Mouse (Mus musculus) lung, embryonic 16.5 days (tissue): ENCODE results near the gene Lrrc10. TPM values are rescaled to one million over a fixed set of nuclear protein-coding genes. Genes with fewer than 3 reads are reported as not detected.

Experiments
- ATAC-seq: fragments of 200-750 bp; cut with Nextera tagmentation; 2 replicates; pipeline ENCODE4 v1.8.0; 2017; ENCODE audit warnings: low read depth, mild to moderate bottlenecking, moderate library complexity
- H3K27ac ChIP-seq: fragments of 300-500 bp; sonication (generic); 2 replicates; pipeline ENCODE4 v1.5.1; 2014; ENCODE audit warnings: mild to moderate bottlenecking, control low read depth, low read length
- H3K27me3 ChIP-seq: fragments of 300-500 bp; sonication (generic); 2 replicates; pipeline ENCODE4 v1.6.1; 2014; ENCODE audit warnings: low read depth, low read length, mixed read lengths; ENCODE audit not compliant: control insufficient read depth, insufficient read depth
- H3K36me3 ChIP-seq: fragments of 300-500 bp; sonication (generic); 2 replicates; pipeline ENCODE4 v1.6.1; 2014; ENCODE audit warnings: low read length; ENCODE audit not compliant: control insufficient read depth, insufficient read depth
- H3K4me1 ChIP-seq: fragments of 300-500 bp; sonication (generic); replicated peaks from 2 replicates; pipeline ENCODE4 v1.6.1; 2014; ENCODE audit warnings: low read length, mixed read lengths; ENCODE audit not compliant: control insufficient read depth, insufficient read depth
- H3K4me2 ChIP-seq: fragments of 300-500 bp; sonication (generic); 2 replicates; pipeline ENCODE4 v1.6.1; 2014; ENCODE audit warnings: low read depth, low read length, control low read depth
- H3K4me3 ChIP-seq: fragments of 300-500 bp; sonication (generic); 2 replicates; pipeline ENCODE4 v1.5.1; 2014; ENCODE audit warnings: mild to moderate bottlenecking, low read length, control low read depth
- H3K9ac ChIP-seq: fragments of 300-500 bp; sonication (generic); 2 replicates; pipeline ENCODE4 v1.6.1; 2014; ENCODE audit warnings: low read length, control low read depth
- H3K9me3 ChIP-seq: fragments of 300-500 bp; sonication (generic); 2 replicates; pipeline ENCODE4 v1.6.1; 2016; ENCODE audit warnings: low read length; ENCODE audit not compliant: control insufficient read depth
- WGBS: fragments of 180-500 bp; shearing (Covaris S2); extraction: QIAGEN DNeasy Blood & Tissue Kit; methylation state at CpG from one replicate; pipeline ENCODE4 v1.1.7; 2014; 5-methylcytosine and 5-hydroxymethylcytosine counted together
- polyA plus RNA-seq: library from polyadenylated mRNA; unstranded; fragments of >200 nt; fragmentation: Nextera tagmentation; extraction: Ambion mirVana; gene quantifications from 2 replicates; pipeline ENCODE4 v1.2.1, GENCODE M21; 2015

The Lrrc10 gene
- 0.49 and 0.65 TPM in 2 replicates for polyA plus RNA-seq

GRCm38 (mm10) chr10:117045175-117046056 is at the start of gene Lrrc10:
TSS of gene Lrrc10 (plus strand) at chr10:117045341.
- Histone ChIP-seq H3K4me1 (peaks cover 17% of the 10 kb centered on the region; the same call in 1 of the 2 replicates), H3K4me2 (peak within 1 kb of the TSS; percentile 44), H3K9ac (peak within 1 kb of the TSS; percentile 43), H3K4me3 (peak within 1 kb of the TSS; percentile 12; the same call in 1 of the 2 replicates), H3K9me3 (no peaks in the 10 kb centered on the region), H3K36me3 (peaks cover 11% of the 10 kb centered on the region), H3K27me3 (no peaks in the 10 kb centered on the region), H3K27ac (no peak within 1 kb of the TSS)
- ATAC-seq: peak; percentile 36; the same call in 1 of the 2 replicates
- WGBS: 25% methylated on average over 40 of the region's 40 CpGs

GRCm38 (mm10) chr10:116995584-116996235 is 49.4 kb upstream of the Lrrc10 start:
- no peaks in the 10 kb centered on the region for H3K36me3 ChIP-seq
- H3K4me2 ChIP-seq: no peak overlapping the region
- H3K9me3 ChIP-seq: no peaks in the 10 kb centered on the region
- WGBS: 49% methylated on average over 6 of the region's 6 CpGs
- no peaks in the 10 kb centered on the region for H3K27me3 ChIP-seq
- peaks cover 4% of the 10 kb centered on the region; the same call in 1 of the 2 replicates for H3K4me1 ChIP-seq
- no peak for ATAC-seq
- H3K4me3 ChIP-seq: no peak overlapping the region
- no peak overlapping the region for H3K9ac ChIP-seq
- H3K27ac ChIP-seq: no peak overlapping the region

- 45% methylated on average over 6 of the region's 6 CpGs for WGBS
- ATAC-seq: peak; percentile 64
- Histone ChIP-seq H3K36me3 (no peaks in the 10 kb centered on the region), H3K27me3 (no peaks in the 10 kb centered on the region), H3K4me2 (no peak overlapping the region), H3K27ac (no peak overlapping the region), H3K9ac (no peak overlapping the region), H3K4me1 (peaks cover 4% of the 10 kb centered on the region; the same call in 1 of the 2 replicates), H3K9me3 (no peaks in the 10 kb centered on the region), H3K4me3 (no peak overlapping the region)
These were observed 48.9 kb upstream of the Lrrc10 start for GRCm38 (mm10) chr10:116996236-116996600.

DNA sequence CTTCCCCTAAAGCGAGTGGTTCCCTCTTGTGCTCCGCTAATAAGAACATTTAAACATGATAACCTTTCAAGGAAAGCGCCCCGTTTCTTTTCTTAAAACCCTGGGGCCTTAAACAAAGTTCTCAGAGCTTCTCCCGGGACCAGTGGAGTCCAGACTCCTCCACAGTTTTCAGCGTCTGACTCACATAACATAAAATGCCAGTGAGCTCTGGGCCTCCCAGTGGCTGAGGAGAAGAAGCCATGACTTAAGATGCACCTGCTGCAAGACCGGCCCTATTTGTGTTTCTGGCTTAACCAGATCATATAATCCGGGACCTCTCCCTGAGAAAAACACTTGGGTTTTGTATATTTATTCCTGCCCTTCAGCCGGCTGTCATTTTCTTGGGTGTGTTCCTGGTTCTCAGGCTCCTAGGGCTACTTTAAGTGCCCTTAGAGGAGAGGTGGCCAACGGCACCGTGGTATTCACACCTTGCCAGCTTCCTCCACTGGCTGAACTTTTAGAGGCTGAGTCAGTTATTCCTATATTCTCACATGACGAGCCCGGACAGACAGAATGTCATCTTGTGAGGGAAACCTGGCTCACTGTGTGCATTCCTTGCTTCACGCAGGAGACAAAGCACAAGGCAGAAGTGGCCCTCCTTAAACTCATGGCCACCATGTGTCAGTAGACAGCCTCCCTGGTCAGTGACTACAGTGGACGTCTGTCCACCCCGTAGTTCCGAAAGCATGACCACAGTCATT is 46.3 kb upstream of the Lrrc10 start:
- Histone ChIP-seq H3K4me3 (no peak overlapping the region), H3K4me1 (peaks cover 4% of the 10 kb centered on the region; the same call in 1 of the 2 replicates), H3K9me3 (no peaks in the 10 kb centered on the region), H3K9ac (no peak overlapping the region), H3K36me3 (no peaks in the 10 kb centered on the region), H3K27me3 (no peaks in the 10 kb centered on the region), H3K4me2 (no peak overlapping the region), H3K27ac (no peak overlapping the region)
- WGBS: 67% methylated on average over 17 of the region's 17 CpGs
- ATAC-seq: no peak

- no peak overlapping the region for H3K4me2 ChIP-seq
- H3K9ac ChIP-seq: no peak overlapping the region
- no peak for ATAC-seq
- no peaks in the 10 kb centered on the region for H3K27me3 ChIP-seq
- H3K9me3 ChIP-seq: no peaks in the 10 kb centered on the region
- no peaks in the 10 kb centered on the region for H3K36me3 ChIP-seq
- H3K27ac ChIP-seq: no peak overlapping the region
- H3K4me3 ChIP-seq: no peak overlapping the region
- H3K4me1 ChIP-seq: 0 out of 2 replicates have a peak, but pooled peaks cover 4% of the 10 kb centered on the region
- 41% methylated on average over 12 of the region's 12 CpGs for WGBS
These were observed 44.2 kb upstream of the Lrrc10 start for GRCm38 (mm10) chr10:117000975-117001374.

DNA sequence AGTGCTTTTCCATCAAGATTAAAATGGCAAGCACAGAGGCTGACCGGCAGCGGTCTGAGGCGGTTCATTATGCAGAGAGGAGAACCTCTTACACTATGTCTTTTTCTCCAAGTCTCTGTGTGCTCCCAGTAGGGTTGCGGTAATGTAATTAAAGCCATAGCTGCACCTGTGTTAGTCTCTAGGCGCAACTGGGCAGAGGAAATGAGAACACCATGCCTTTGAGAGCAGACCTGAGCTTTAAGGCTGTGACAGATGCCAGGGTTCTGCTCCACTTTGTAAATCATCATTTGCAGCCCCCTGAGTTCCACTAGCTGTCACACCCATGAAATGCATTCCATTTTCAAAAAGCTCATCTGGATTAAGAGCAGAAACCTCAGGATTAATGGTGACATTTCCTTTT is 40.4 kb upstream of the Lrrc10 start:
- Histone ChIP-seq H3K27me3 (no peaks in the 10 kb centered on the region), H3K4me2 (no peak overlapping the region), H3K9me3 (no peaks in the 10 kb centered on the region), H3K4me1 (no peaks in the 10 kb centered on the region), H3K9ac (no peak overlapping the region), H3K4me3 (no peak overlapping the region), H3K36me3 (no peaks in the 10 kb centered on the region), H3K27ac (no peak overlapping the region)
- no peak for ATAC-seq
- 68% methylated on average over 5 of the region's 5 CpGs for WGBS

DNA sequence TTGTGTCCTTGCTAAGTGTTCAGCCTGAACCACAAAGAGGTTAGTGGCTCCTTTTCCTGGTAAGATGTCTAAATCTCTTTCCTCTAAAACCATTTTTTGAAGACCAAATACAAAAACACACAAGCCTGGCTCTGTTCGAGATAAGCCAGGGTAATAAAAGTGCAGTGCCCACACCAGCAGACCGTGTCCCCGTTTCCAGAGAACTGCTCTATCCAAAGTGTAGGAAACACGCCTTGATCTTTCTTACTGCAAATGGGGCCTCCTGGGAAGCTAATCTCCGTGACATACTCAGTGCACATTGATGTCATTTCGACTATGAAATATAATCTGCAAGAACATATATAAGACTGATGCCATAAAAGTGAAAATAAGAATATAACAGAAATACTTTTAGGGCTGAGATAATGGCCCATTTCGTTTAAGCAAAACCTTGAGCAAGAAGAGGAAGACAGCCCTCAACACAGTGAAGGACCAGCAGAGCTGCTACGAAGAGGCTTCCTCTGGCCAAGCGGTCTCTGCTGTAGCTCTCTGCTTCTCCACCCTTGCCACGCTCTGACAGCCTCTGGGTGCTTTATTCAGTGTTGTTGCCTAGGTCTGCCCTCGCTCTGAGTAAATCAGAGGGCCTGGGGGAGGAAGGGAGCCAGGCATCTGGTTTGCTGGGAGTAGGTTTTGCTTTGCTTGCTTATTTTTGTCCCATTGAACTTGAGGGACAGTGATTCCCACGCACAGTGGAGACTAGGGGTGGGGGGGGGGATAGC is 39.3 kb upstream of the Lrrc10 start:
- Histone ChIP-seq H3K36me3 (no peaks in the 10 kb centered on the region), H3K9ac (no peak overlapping the region), H3K4me1 (no peaks in the 10 kb centered on the region), H3K4me3 (no peak overlapping the region), H3K9me3 (no peaks in the 10 kb centered on the region), H3K4me2 (no peak overlapping the region), H3K27me3 (no peaks in the 10 kb centered on the region), H3K27ac (no peak overlapping the region)
- 59% methylated on average over 12 of the region's 12 CpGs for WGBS
- no peak for ATAC-seq

DNA sequence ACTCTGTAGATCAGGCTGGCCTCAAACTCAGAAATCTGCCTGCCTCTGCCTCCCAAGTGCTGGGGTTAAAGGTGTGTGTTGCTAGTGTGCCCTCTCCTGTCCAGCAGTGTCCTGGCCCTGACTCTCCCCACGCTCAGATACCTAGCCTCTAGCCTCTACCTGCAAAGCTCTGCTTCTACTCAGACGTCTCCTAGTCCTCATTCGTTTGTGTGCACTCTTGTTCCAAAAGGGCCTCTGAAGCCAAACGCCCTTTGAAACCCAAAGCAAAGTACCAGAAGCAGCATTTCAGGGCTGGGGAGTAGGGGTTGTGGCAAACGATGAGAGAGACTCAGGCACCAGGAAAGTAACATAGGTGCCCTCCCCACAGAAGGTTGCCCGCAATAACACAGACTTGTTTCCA is 35.5 kb upstream of the Lrrc10 start:
- Histone ChIP-seq H3K4me2 (no peak overlapping the region), H3K27me3 (no peaks in the 10 kb centered on the region), H3K9ac (no peak overlapping the region), H3K36me3 (no peaks in the 10 kb centered on the region), H3K27ac (no peak overlapping the region), H3K9me3 (no peaks in the 10 kb centered on the region), H3K4me1 (peaks cover 6% of the 10 kb centered on the region; the same call in 1 of the 2 replicates), H3K4me3 (no peak overlapping the region)
- ATAC-seq: no peak
- WGBS: 88% methylated on average over 6 of the region's 6 CpGs
